Mouse (Mus musculus) urinary bladder, adult 2 months (tissue): ENCODE results near the gene Ptk6. TPM values are rescaled to one million over a fixed set of nuclear protein-coding genes. Genes with fewer than 3 reads are reported as not detected.

Experiments
- polyA plus RNA-seq: library from polyadenylated mRNA; depleted of rRNA; stranded (reverse); fragments of >200 nt; gene quantifications from 2 replicates; pipeline ENCODE4 v1.2.3, GENCODE M21; 2012; rRNA removed

The Ptk6 gene
- polyA plus RNA-seq, 1 experiment: 0.07 TPM

Other genes starting within 250 kb of the Ptk6 start
- 50.7 and 72.3 TPM in 2 replicates for gene Nkain4, start 248.1 kb downstream of the Ptk6 start, polyA plus RNA-seq
- 68.7 and 77.1 TPM in 2 replicates for gene Arfgap1, start 235.6 kb downstream of the Ptk6 start, polyA plus RNA-seq
- gene Col20a1, start 216.3 kb downstream of the Ptk6 start, polyA plus RNA-seq: 4.1 and 4.5 TPM in 2 replicates
- gene Chrna4, start 159.2 kb downstream of the Ptk6 start, polyA plus RNA-seq: 0.03 TPM in 2 replicates
- gene Kcnq2, start 67.5 kb downstream of the Ptk6 start, polyA plus RNA-seq: 0.07 and 0.12 TPM in 2 replicates
- gene Eef1a2, start 45.8 kb downstream of the Ptk6 start, polyA plus RNA-seq: 0.48 and 0.97 TPM in 2 replicates
- 116 and 147 TPM in 2 replicates for gene Ppdpf, start 15.5 kb downstream of the Ptk6 start, polyA plus RNA-seq
- gene Srms, start 10.4 kb upstream of the Ptk6 start, polyA plus RNA-seq: 0.49 and 0.51 TPM in 2 replicates
- gene Fndc11, start 17.2 kb upstream of the Ptk6 start, polyA plus RNA-seq: 0.23 and 0.27 TPM in 2 replicates
- gene Helz2, start 39.2 kb upstream of the Ptk6 start, polyA plus RNA-seq: 10.9 and 11.4 TPM in 2 replicates
- gene Gmeb2, start 85.2 kb upstream of the Ptk6 start, polyA plus RNA-seq: 18.1 and 21.0 TPM in 2 replicates
- 1.1 and 1.3 TPM in 2 replicates for gene Stmn3, start 111.7 kb upstream of the Ptk6 start, polyA plus RNA-seq
- gene Rtel1, start 117.0 kb upstream of the Ptk6 start, polyA plus RNA-seq: 42.1 and 55.2 TPM in 2 replicates
- 36.7 and 41.9 TPM in 2 replicates for gene Zgpat, start 162.1 kb upstream of the Ptk6 start, polyA plus RNA-seq
- 67.5 and 73.0 TPM in 2 replicates for gene Arfrp1, start 162.6 kb upstream of the Ptk6 start, polyA plus RNA-seq
- gene Lime1, start 177.3 kb upstream of the Ptk6 start, polyA plus RNA-seq: 26.6 and 36.3 TPM in 2 replicates